Mouse (Mus musculus) adrenal gland, adult 18-20 months (tissue): ENCODE results near the gene Ccpg1os. TPM values are rescaled to one million over a fixed set of nuclear protein-coding genes. Genes with fewer than 3 reads are reported as not detected.

Experiments
- microRNA-seq, 2 experiments: library from miRNA; unstranded; fragments of <30 nt; microRNA quantifications; one replicate each; pipeline ENCODE4 v1.2.0; 2021; ENCODE audit warnings: borderline number of aligned reads in 2 of 2
- total RNA-seq, 2 experiments: library from RNA; stranded (reverse); gene quantifications; 1 replicate in 1 of 2; 2 replicates in 1 of 2; pipeline ENCODE4 v1.2.3; 2021

Ccpg1os gene
- total RNA-seq, 2 experiments from 2014 or later: 12.2 to 13.9 TPM

Small RNA genes within 50 kb of the gene (microRNA-seq; reads per million reads assigned to microRNA genes)
- gene Gm27353: 0 to 0.47 reads per million in 2 experiments

Other genes with a start within 250 kb of the Ccpg1os start
- gene Prtg, start 178.5 kb downstream of the Ccpg1os start, total RNA-seq: under 1 TPM in 1 of 2 experiments, not detected in 1; 0.07 TPM
- 1 to 10 TPM; 3.4 to 3.7 TPM for gene Pygo1, start 59.7 kb downstream of the Ccpg1os start, total RNA-seq
- 1 to 10 TPM in 1 of 2 experiments, under 1 TPM in 1; 0.99 to 1.2 TPM for gene Dyx1c1, start 26.6 kb downstream of the Ccpg1os start, total RNA-seq
- gene Gm44503, start 26.5 kb downstream of the Ccpg1os start, total RNA-seq: not detected
- gene Ccpg1, start within 50 bp of the Ccpg1os start, total RNA-seq: 100 to 1,000 TPM; 112 to 150 TPM
- gene Pigb, start 55.0 kb upstream of the Ccpg1os start, total RNA-seq: 10 to 100 TPM; 11.0 to 13.8 TPM
- gene Rab27a, start 59.5 kb upstream of the Ccpg1os start, total RNA-seq: 10 to 100 TPM; 22.9 to 29.6 TPM
- gene Khdc3, start 116.5 kb upstream of the Ccpg1os start, total RNA-seq: under 1 TPM; 0.29 to 0.80 TPM
- not detected for gene Gm20509, start 117.1 kb upstream of the Ccpg1os start, total RNA-seq
- 10 to 100 TPM; 60.3 to 66.3 TPM for gene Rsl24d1, start 128.0 kb upstream of the Ccpg1os start, total RNA-seq